Mouse (Mus musculus) skeletal muscle tissue, postnatal 0 days (tissue): ENCODE data around the gene AI481877. TPM values are rescaled to one million over a fixed set of nuclear protein-coding genes. Genes with fewer than 3 reads are reported as not detected.

ENCODE experiments used
- polyA plus RNA-seq: library from polyadenylated mRNA; unstranded; fragments of >200 nt; fragmentation: Nextera tagmentation; extraction: Ambion mirVana; gene quantifications from 2 replicates; pipeline ENCODE4 v1.2.1, GENCODE M21; 2015

Gene AI481877
- polyA plus RNA-seq: not detected in 2 replicates

DNA sequence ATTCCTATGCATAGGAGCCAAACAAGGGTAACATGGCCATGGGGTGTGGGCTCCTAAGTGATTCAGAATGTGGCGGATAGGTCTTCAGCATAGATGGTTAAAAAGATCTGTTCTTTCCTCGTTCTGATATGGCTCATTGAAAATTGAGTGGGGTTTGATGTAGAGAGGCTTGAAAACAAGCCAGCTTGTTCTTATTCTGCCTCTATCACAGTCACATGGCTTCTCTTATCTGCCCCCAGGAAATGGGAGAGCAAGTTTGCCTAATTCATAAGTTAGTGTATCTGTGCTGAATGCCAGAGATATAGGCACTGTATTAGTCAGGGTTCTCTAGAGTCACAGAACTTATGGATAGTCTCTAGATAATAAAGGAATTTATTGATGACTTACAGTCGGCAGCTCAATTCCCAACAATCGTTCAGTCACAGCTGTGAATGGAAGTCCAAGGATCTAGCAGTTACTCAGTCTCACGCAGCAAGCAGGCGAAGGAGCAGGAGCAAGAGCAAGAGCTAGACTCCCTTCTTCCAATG lies at the start of gene AI481877:
Gene AI481877, minus strand, starts transcription at position 477 of the 527 bp plus-strand sequence.

DNA sequence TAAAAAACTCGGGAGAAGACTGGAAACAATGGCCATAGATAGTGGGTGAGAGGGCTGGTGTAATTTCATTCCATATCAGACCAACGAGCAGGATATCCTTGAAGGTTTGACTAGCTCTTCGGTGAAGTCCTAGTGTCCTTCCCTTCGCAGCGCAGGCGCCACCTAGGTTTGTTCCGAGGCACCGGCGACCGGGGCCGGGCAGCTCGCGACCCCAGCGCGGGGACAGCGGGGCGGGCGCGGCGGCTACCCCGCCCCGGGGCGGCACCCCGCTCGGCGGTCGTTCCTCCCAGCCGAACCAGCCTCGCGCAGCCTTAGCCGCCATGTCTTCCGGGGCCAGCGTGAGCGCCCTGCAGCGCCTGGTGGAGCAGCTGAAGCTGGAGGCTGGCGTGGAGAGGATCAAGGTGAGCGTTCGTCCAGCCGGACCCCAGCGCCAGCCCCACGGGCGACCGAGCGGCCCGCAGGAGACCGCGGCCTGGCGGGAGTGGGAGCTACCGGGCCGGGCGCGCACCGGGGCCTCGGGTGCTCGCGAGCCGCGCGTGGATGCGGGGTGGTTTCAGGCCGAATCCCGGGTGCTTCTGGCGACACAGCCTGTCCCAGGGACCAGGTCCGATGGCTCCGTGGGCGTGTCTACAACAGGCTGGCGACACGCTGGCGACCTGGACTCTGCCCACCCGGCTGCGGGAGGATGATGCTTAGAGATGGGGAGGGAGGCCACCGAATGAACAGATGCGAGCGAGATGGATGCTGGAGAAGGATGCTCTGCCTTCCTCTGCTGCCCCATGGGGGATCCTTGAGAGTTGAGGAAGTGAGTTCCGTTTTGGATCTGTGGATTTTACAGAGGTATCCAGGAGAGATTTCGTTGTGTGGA lies 103.6 kb downstream of the AI481877 start, which contains the start of gene Gng10:
Gene Gng10, plus strand, starts transcription at position 171 of the 868 bp plus-strand sequence.

DNA sequence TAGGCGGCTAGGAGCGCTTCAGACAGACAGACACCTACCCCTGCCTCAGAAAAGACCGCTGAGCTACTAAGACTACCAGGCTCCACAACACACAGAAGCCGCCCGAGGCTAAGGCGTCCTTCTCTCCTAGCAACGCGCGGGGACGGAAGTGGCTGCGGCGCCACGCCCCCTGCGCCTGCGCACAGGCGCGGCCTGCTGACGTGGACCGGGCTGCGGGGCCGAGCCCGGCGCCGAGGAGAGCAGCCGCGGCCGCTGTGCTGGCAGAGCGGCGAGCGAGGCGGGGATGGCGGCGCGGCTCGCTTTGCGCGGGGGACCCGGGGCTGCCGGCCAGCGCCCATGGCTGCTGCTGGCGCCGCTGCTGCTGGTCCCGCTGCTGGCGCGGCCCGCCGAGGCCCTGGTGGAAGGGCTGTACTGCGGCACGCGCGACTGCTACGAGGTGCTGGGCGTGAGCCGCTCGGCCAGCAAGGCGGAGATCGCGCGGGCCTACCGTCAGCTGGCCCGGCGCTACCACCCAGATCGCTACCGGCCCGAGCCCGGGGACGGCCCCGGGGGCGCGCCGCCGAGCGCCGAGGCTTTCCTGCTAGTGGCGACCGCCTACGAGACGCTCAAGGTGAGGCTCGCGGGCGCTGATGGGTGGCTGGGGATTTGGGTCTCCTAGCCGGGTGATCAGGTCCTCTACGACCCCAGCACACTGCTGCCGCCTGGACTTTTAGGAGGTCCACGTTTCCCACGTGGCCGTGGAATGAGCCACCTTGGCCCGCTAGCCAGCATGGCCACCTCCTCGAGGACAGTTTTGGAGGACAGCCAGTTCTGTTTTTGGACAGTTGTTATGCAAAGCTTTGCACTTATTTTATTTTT lies 135.6 kb downstream of the AI481877 start, which contains the start of gene Gm20503:
Gene Gm20503, plus strand, starts transcription at position 263 of the 858 bp plus-strand sequence.

DNA sequence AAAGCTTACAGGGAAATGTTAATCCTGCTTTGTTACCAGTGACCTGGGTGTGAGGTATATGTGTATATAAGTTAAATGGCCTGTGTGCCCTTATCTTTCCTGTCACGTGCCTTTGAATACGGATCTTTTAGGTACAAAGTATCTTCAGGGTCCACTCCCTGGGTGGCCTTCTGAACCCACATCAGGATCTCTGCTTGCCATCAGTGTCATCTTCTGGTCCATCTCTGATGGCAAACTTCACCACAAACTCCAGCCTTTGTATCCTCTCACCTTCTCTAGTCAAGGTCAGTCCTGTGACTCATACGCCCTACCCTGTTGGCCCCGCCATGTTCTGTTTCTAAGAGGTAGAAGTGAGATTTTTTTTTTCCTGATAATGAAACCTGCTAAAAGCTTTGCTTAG lies 144.0 kb downstream of the AI481877 start, which contains the start of gene Dnajc25:
Gene Dnajc25, plus strand, starts transcription at position 301 of the 400 bp plus-strand sequence.

Other genes with a start within 250 kb of the AI481877 start
- gene Ecpas, start 226.2 kb downstream of the AI481877 start, polyA plus RNA-seq: 29.9 and 35.4 TPM in 2 replicates
- 0.05 and 0.07 TPM in 2 replicates for gene Zkscan16, start 195.4 kb downstream of the AI481877 start, polyA plus RNA-seq
- 7.6 and 10.3 TPM in 2 replicates for gene Ptgr1, start 151.9 kb downstream of the AI481877 start, polyA plus RNA-seq
- 11.2 and 12.9 TPM in 2 replicates for gene Dnajc25, start 143.9 kb downstream of the AI481877 start, polyA plus RNA-seq
- 20.0 and 21.2 TPM in 2 replicates for gene Gm20503, start 135.8 kb downstream of the AI481877 start, polyA plus RNA-seq
- 45.3 and 60.3 TPM in 2 replicates for gene Gng10, start 103.9 kb downstream of the AI481877 start, polyA plus RNA-seq
- gene Ugcg, start 50.3 kb upstream of the AI481877 start, polyA plus RNA-seq: 7.4 and 8.2 TPM in 2 replicates